Mouse (Mus musculus) CH12.LX (cell line): ENCODE data around the gene Scyl1.

Experiments used
- CTCF ChIP-seq, 2 experiments: IDR thresholded peaks in 1 of 2; conservative IDR thresholded peaks in 1 of 2; 2 replicates each; pipeline ENCODE4 v1.5.1; 2011 to 2012; ENCODE audit warnings: low read depth in 2 of 2, low read length in 2 of 2, improper control_type of control experiment in 1 of 2, inconsistent platforms in 1 of 2, mild to moderate bottlenecking in 1 of 2, moderate library complexity in 1 of 2
- POLR2AphosphoS2 ChIP-seq: IDR thresholded peaks from 2 replicates; pipeline ENCODE4 v1.6.1; 2011; ENCODE audit warnings: low read depth, low read length, improper control_type of control experiment
- RAD21 ChIP-seq: IDR thresholded peaks from 2 replicates; pipeline ENCODE4 v1.6.1; 2011; ENCODE audit warnings: low read depth, mild to moderate bottlenecking, low read length, improper control_type of control experiment, moderate library complexity

- TF ChIP-seq RAD21: no peak
- no peak for TF ChIP-seq CTCF (conservative IDR thresholded peaks at IDR 0.05 in 1 of 2, IDR thresholded peaks at IDR 0.05 in 1 of 2; ENCODE audit: low read depth in 2 of 2, low read length in 2 of 2)
- TF ChIP-seq POLR2AphosphoS2: no peak
These were observed 47.2 kb downstream of the Scyl1 start for GRCm38 (mm10) chr19:5723934-5724548.
